Mouse (Mus musculus) hindbrain, embryonic 10.5 days (tissue): ENCODE measurements around the gene A930002H24Rik. TPM values are rescaled to one million over a fixed set of nuclear protein-coding genes. Genes with fewer than 3 reads are reported as not detected.

Source experiments
- DNase-seq: peaks from one replicate; pipeline ENCODE4 v3.0.0-alpha.2; 2017; ENCODE audit warnings: low spot score
- H3K27ac ChIP-seq: fragments of 300-500 bp; sonication (generic); 2 replicates; pipeline ENCODE4 v1.5.1; 2016; ENCODE audit warnings: mild to moderate bottlenecking, moderate library complexity
- H3K27me3 ChIP-seq: fragments of 300-500 bp; sonication (generic); 2 replicates; pipeline ENCODE4 v1.6.1; 2016; ENCODE audit warnings: mild to moderate bottlenecking; ENCODE audit not compliant: poor library complexity, insufficient read depth, severe bottlenecking
- H3K36me3 ChIP-seq: fragments of 300-500 bp; sonication (generic); 2 replicates; pipeline ENCODE4 v1.6.1; 2016; ENCODE audit warnings: mild to moderate bottlenecking, moderate library complexity
- H3K4me1 ChIP-seq: fragments of 300-500 bp; sonication (generic); replicated peaks from 2 replicates; pipeline ENCODE4 v1.6.1; 2016; ENCODE audit warnings: mild to moderate bottlenecking
- H3K4me3 ChIP-seq: fragments of 300-500 bp; sonication (generic); 2 replicates; pipeline ENCODE4 v1.5.1; 2016; ENCODE audit warnings: mild to moderate bottlenecking, moderate library complexity
- H3K9me3 ChIP-seq: fragments of 300-500 bp; sonication (generic); 2 replicates; pipeline ENCODE4 v1.6.1; 2016; ENCODE audit warnings: mild to moderate bottlenecking, moderate library complexity
- WGBS: fragments of 180-500 bp; shearing (Covaris S2); methylation state at CpG from one replicate; pipeline ENCODE4 v1.1.7; 2016; 5-methylcytosine and 5-hydroxymethylcytosine counted together
- polyA plus RNA-seq: library from polyadenylated mRNA; unstranded; fragments of >200 nt; fragmentation: Nextera tagmentation; extraction: Ambion mirVana; gene quantifications from 2 replicates; pipeline ENCODE4 v1.2.1, GENCODE M21; 2016

A930002H24Rik gene
- 1.5 and 2.5 TPM in 2 replicates for polyA plus RNA-seq

GRCm38 (mm10) chr17:63863647-63864149, at the start of gene A930002H24Rik:
Gene A930002H24Rik, minus strand, starts transcription at chr17:63863791.
- H3K9me3 ChIP-seq = no peaks in the 10 kb centered on the region
- WGBS = under 1% methylated on average over 55 of the region's 55 CpGs
- peaks cover 6% of the 10 kb centered on the region; the same call in 1 of the 2 replicates for H3K27me3 ChIP-seq
- no peaks in the 10 kb centered on the region for H3K36me3 ChIP-seq
- peak; percentile 99 for DNase-seq
- peaks cover 16% of the 10 kb centered on the region for H3K4me1 ChIP-seq
- H3K27ac ChIP-seq = peak within 1 kb of the TSS; percentile 96
- H3K4me3 ChIP-seq = peak within 1 kb of the TSS; percentile 92

GRCm38 (mm10) chr17:63909297-63909696, 45.7 kb upstream of the A930002H24Rik start:
- WGBS = 96% methylated on average over 4 of the region's 4 CpGs
- no peaks in the 10 kb centered on the region for H3K4me1 ChIP-seq
- peaks cover 6% of the 10 kb centered on the region for H3K36me3 ChIP-seq
- peaks cover 5% of the 10 kb centered on the region for H3K9me3 ChIP-seq
- H3K4me3 ChIP-seq = no peak overlapping the region
- no peaks in the 10 kb centered on the region for H3K27me3 ChIP-seq
- DNase-seq = no peak
- H3K27ac ChIP-seq = no peak overlapping the region

- Histone ChIP-seq H3K36me3 (peaks cover 4% of the 10 kb centered on the region; the same call in 1 of the 2 replicates), H3K27ac (no peak overlapping the region), H3K27me3 (no peaks in the 10 kb centered on the region), H3K9me3 (no peaks in the 10 kb centered on the region), H3K4me1 (no peaks in the 10 kb centered on the region), H3K4me3 (no peak overlapping the region)
- WGBS = 86% methylated on average over 7 of the region's 7 CpGs
- no peak for DNase-seq
Measured at GRCm38 (mm10) chr17:63897050-63897449, 33.5 kb upstream of the A930002H24Rik start.

GRCm38 (mm10) chr17:63895829-63896228, 32.2 kb upstream of the A930002H24Rik start:
- WGBS = 92% methylated on average over 3 of the region's 3 CpGs

GRCm38 (mm10) chr17:63890611-63891010, 27.0 kb upstream of the A930002H24Rik start:
- H3K27ac ChIP-seq = no peak overlapping the region
- H3K36me3 ChIP-seq = no peaks in the 10 kb centered on the region
- no peak for DNase-seq
- no peak overlapping the region for H3K4me3 ChIP-seq
- H3K4me1 ChIP-seq = no peaks in the 10 kb centered on the region
- no peaks in the 10 kb centered on the region for H3K9me3 ChIP-seq
- H3K27me3 ChIP-seq = no peaks in the 10 kb centered on the region

More at GRCm38 (mm10) chr17:63895829-63896228, 32.2 kb upstream of the A930002H24Rik start:
- H3K4me1 ChIP-seq = no peaks in the 10 kb centered on the region
- H3K4me3 ChIP-seq = no peak overlapping the region
- no peaks in the 10 kb centered on the region for H3K27me3 ChIP-seq
- no peaks in the 10 kb centered on the region for H3K9me3 ChIP-seq
- no peak for DNase-seq
- peaks cover 4% of the 10 kb centered on the region; the same call in 1 of the 2 replicates for H3K36me3 ChIP-seq
- no peak overlapping the region for H3K27ac ChIP-seq

GRCm38 (mm10) chr17:63886988-63887387, 23.4 kb upstream of the A930002H24Rik start:
- Histone ChIP-seq H3K4me1 (no peaks in the 10 kb centered on the region), H3K27ac (no peak overlapping the region), H3K4me3 (no peak overlapping the region), H3K9me3 (no peaks in the 10 kb centered on the region), H3K27me3 (no peaks in the 10 kb centered on the region), H3K36me3 (no peaks in the 10 kb centered on the region)
- 95% methylated on average over 2 of the region's 2 CpGs for WGBS
- no peak for DNase-seq

- 90% methylated on average over 4 of the region's 4 CpGs for WGBS
- H3K36me3 ChIP-seq = no peaks in the 10 kb centered on the region
- DNase-seq = no peak
- no peak overlapping the region for H3K4me3 ChIP-seq
- H3K27ac ChIP-seq = no peak overlapping the region
- no peaks in the 10 kb centered on the region for H3K27me3 ChIP-seq
- H3K9me3 ChIP-seq = no peaks in the 10 kb centered on the region
- H3K4me1 ChIP-seq = no peaks in the 10 kb centered on the region
Measured at GRCm38 (mm10) chr17:63880009-63880408, 16.4 kb upstream of the A930002H24Rik start.

- no peaks in the 10 kb centered on the region for H3K9me3 ChIP-seq
- no peaks in the 10 kb centered on the region for H3K27me3 ChIP-seq
- no peaks in the 10 kb centered on the region for H3K4me1 ChIP-seq
- H3K27ac ChIP-seq = no peak overlapping the region
- H3K36me3 ChIP-seq = no peaks in the 10 kb centered on the region
- no peak for DNase-seq
- no peak overlapping the region for H3K4me3 ChIP-seq
- 84% methylated on average over 4 of the region's 4 CpGs for WGBS
Measured at GRCm38 (mm10) chr17:63878889-63879288, 15.3 kb upstream of the A930002H24Rik start.

GRCm38 (mm10) chr17:63871773-63872172, 8.2 kb upstream of the A930002H24Rik start:
- WGBS = 95% methylated on average over 7 of the region's 7 CpGs
- no peak for DNase-seq
- Histone ChIP-seq H3K9me3 (peaks cover 2% of the 10 kb centered on the region; the same call in 1 of the 2 replicates), H3K27me3 (no peaks in the 10 kb centered on the region), H3K27ac (no peak overlapping the region), H3K36me3 (no peaks in the 10 kb centered on the region), H3K4me3 (no peak overlapping the region), H3K4me1 (no peaks in the 10 kb centered on the region)

GRCm38 (mm10) chr17:63864171-63864571, 580 bp upstream of the A930002H24Rik start:
- Histone ChIP-seq H3K9me3 (no peaks in the 10 kb centered on the region), H3K4me1 (peaks cover 16% of the 10 kb centered on the region), H3K27ac (peak overlapping the region; percentile 96), H3K27me3 (peaks cover 6% of the 10 kb centered on the region; the same call in 1 of the 2 replicates), H3K36me3 (no peaks in the 10 kb centered on the region), H3K4me3 (peak overlapping the region; percentile 92)
- DNase-seq = no peak
- WGBS = 0% methylated on average over 47 of the region's 48 CpGs

GRCm38 (mm10) chr17:63863012-63863630, 470 bp downstream of the A930002H24Rik start, which contains the start of gene Fer:
Gene Fer, plus strand, starts transcription at chr17:63863062.
- Histone ChIP-seq H3K4me1 (peaks cover 16% of the 10 kb centered on the region), H3K27me3 (peaks cover 6% of the 10 kb centered on the region; the same call in 1 of the 2 replicates), H3K36me3 (no peaks in the 10 kb centered on the region), H3K27ac (peak within 1 kb of the TSS; percentile 96), H3K9me3 (no peaks in the 10 kb centered on the region), H3K4me3 (peak within 1 kb of the TSS; percentile 92)
- under 1% methylated on average over 41 of the region's 41 CpGs for WGBS
- DNase-seq = no peak

GRCm38 (mm10) chr17:63862399-63862798, 1.2 kb downstream of the A930002H24Rik start:
- WGBS = 75% methylated on average over 3 of the region's 3 CpGs
- peaks cover 6% of the 10 kb centered on the region; the same call in 1 of the 2 replicates for H3K27me3 ChIP-seq
- peaks cover 16% of the 10 kb centered on the region for H3K4me1 ChIP-seq
- H3K36me3 ChIP-seq = no peaks in the 10 kb centered on the region
- H3K4me3 ChIP-seq = no peak overlapping the region
- DNase-seq = no peak
- H3K9me3 ChIP-seq = no peaks in the 10 kb centered on the region
- H3K27ac ChIP-seq = no peak overlapping the region

GRCm38 (mm10) chr17:63860988-63861387, 2.6 kb downstream of the A930002H24Rik start:
- H3K27me3 ChIP-seq = peaks cover 6% of the 10 kb centered on the region; the same call in 1 of the 2 replicates
- DNase-seq = no peak
- 81% methylated on average over 4 of the region's 4 CpGs for WGBS
- peaks cover 16% of the 10 kb centered on the region for H3K4me1 ChIP-seq
- H3K36me3 ChIP-seq = no peaks in the 10 kb centered on the region
- no peak overlapping the region for H3K27ac ChIP-seq
- no peaks in the 10 kb centered on the region for H3K9me3 ChIP-seq
- no peak overlapping the region for H3K4me3 ChIP-seq
